Mouse (Mus musculus) testis, adult 2 months (tissue): ENCODE results near the gene Heg1. TPM values are rescaled to one million over a fixed set of nuclear protein-coding genes. Genes with fewer than 3 reads are reported as not detected.

Experiments used
- H3K27ac ChIP-seq: fragments of 200-500 bp; 2 replicates; pipeline ENCODE4 v1.5.1; 2012; ENCODE audit warnings: low read depth, low read length; ENCODE audit not compliant: control insufficient read depth, insufficient read depth
- H3K27me3 ChIP-seq: fragments of 200-500 bp; 2 replicates; pipeline ENCODE4 v1.6.1; 2012; ENCODE audit warnings: mild to moderate bottlenecking, low read length, moderate library complexity; ENCODE audit not compliant: control insufficient read depth, insufficient read depth
- H3K36me3 ChIP-seq: fragments of 200-500 bp; 2 replicates; pipeline ENCODE4 v1.6.1; 2012; ENCODE audit warnings: mild to moderate bottlenecking, low read length; ENCODE audit not compliant: control insufficient read depth, insufficient read depth
- H3K4me1 ChIP-seq: fragments of 200-500 bp; 2 replicates; pipeline ENCODE4 v1.6.1; 2012; ENCODE audit warnings: low read length; ENCODE audit not compliant: control insufficient read depth, insufficient read depth
- H3K4me3 ChIP-seq: fragments of 200-500 bp; 2 replicates; pipeline ENCODE4 v1.5.1; 2012; ENCODE audit warnings: low read depth, mild to moderate bottlenecking, low read length, moderate library complexity, mixed read lengths; ENCODE audit not compliant: control insufficient read depth
- CTCF ChIP-seq: fragments of 200-500 bp; IDR thresholded peaks from 2 replicates; pipeline ENCODE4 v1.5.1; 2012; ENCODE audit warnings: low read depth, mild to moderate bottlenecking, inconsistent platforms, low read length, moderate library complexity; ENCODE audit not compliant: control insufficient read depth, insufficient read depth, insufficient replicate concordance
- POLR2A ChIP-seq: fragments of 200-500 bp; IDR thresholded peaks from 2 replicates; pipeline ENCODE4 v1.6.1; 2012; ENCODE audit warnings: low read depth, mild to moderate bottlenecking, inconsistent platforms, low read length, moderate library complexity; ENCODE audit not compliant: control insufficient read depth
- polyA plus RNA-seq: library from polyadenylated mRNA; depleted of rRNA; stranded (reverse); fragments of >200 nt; gene quantifications from 2 replicates; pipeline ENCODE4 v1.2.3, GENCODE M21; 2012

The Heg1 gene
- polyA plus RNA-seq, 1 experiment, result 12.9 TPM

DNA sequence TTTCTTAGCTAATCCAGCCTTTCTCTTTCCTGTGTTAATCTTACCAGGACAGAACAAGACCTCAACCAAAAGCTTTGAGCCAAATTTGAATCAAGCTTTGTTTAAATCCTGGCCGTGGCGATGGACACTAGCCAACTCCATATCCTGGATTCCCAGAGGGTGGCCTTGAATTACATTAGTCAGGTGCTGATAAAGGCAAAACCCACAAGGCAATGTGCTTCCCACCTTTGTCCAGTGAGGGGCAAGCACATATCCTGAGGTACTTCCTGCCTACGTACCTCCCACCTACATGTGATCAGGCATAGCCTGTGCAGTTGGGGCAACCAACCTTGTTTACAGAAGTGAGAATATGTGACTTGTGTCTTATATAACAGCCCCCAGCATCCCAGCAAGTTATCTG, 90.8 kb downstream of the Heg1 start:
- H3K4me1 ChIP-seq, result no peaks in the 10 kb centered on the region
- no peak overlapping the region for H3K27ac ChIP-seq
- H3K27me3 ChIP-seq, result no peaks in the 10 kb centered on the region
- H3K4me3 ChIP-seq, result no peak overlapping the region
- TF ChIP-seq CTCF (no peak), POLR2A (no peak)
- no peaks in the 10 kb centered on the region for H3K36me3 ChIP-seq

DNA sequence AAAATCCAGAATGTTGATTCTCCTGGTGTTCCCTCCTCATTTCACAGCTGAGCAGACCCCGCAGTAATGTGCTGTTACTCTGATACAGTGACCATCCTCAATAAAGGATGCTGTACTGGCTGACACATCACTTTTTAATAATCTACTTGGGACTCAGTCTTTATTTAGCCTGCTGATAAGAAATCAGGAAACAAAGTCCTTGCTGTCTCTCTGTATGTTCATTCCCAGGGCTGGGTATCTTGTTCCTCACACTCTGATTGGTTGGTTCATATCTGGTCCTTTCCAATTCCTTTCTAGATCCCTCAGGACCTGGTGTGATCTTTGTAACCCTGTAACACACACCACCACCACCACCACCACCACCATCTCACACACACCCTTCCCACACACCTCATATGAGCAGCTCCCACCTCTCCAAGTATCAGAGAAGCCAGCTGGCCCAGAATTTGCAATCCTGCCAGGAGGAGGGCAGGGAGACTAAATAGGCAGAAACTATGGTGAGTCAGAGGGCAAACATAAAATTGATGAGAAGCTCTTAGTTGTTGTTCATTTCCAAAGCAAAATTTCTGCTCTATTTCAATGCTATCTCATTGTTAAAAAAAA, 91.7 kb downstream of the Heg1 start:
- no peak overlapping the region for H3K4me3 ChIP-seq
- no peak overlapping the region for H3K27ac ChIP-seq
- TF ChIP-seq CTCF, result no peak
- no peak for TF ChIP-seq POLR2A
- H3K36me3 ChIP-seq, result no peaks in the 10 kb centered on the region
- no peaks in the 10 kb centered on the region for H3K4me1 ChIP-seq
- H3K27me3 ChIP-seq, result no peaks in the 10 kb centered on the region

DNA sequence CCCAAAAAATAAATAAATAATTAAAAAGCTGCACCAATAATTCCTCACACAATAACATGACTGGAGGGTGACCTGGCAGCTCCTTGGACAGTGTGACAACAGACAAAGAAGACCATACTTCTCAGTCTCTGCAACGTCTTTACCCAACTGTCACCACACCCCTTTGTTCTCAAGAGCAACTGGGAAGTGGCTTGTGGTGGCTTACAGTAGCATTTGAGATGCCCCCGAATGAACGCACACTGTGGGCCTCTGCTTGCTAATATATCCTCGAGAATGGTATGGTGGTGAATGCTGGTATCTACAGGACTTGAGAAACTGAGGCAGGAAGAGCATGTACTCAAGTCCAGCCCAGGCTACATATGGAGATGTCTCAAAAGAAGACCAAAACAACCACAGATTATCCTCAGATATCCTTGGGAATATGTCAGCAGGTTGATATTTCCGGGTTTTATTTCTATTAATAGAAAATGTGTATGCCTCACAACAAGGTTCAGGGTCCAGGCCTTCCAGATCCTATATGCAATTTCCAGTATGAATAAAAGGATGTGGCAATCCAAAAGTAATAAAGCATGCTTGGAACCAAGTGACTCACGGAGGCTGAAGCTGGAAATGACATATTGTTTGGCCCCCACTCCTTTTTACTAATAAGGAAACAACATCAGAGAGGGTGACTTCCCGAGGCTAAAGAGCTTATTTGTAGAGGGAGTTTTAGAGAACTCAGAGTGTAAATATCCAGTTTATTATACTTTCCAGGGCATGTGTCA, 92.8 kb downstream of the Heg1 start:
- H3K27me3 ChIP-seq, result no peaks in the 10 kb centered on the region
- H3K4me1 ChIP-seq, result no peaks in the 10 kb centered on the region
- H3K4me3 ChIP-seq, result no peak overlapping the region
- TF ChIP-seq POLR2A, result no peak
- no peak for TF ChIP-seq CTCF
- no peaks in the 10 kb centered on the region for H3K36me3 ChIP-seq
- H3K27ac ChIP-seq, result no peak overlapping the region

DNA sequence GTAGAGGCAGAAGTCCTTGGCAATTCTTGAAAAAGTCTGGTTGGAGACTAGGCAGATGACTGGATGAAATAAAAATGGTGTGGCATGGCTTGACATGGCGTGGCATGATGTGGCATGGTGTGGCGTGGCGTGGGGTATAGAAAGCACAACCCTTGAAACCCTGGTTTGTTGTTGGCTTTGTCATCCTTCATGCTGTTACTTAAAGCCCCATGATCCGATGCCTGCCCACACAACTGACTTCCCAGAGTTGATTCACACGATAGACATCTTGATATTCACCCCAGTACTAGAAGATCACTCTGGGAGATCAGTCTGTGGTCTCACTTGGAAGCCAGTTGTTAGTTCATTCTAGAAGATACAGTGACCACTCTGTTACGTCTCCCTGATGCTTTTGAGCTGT, 93.4 kb downstream of the Heg1 start:
- H3K27ac ChIP-seq, result no peak overlapping the region

DNA sequence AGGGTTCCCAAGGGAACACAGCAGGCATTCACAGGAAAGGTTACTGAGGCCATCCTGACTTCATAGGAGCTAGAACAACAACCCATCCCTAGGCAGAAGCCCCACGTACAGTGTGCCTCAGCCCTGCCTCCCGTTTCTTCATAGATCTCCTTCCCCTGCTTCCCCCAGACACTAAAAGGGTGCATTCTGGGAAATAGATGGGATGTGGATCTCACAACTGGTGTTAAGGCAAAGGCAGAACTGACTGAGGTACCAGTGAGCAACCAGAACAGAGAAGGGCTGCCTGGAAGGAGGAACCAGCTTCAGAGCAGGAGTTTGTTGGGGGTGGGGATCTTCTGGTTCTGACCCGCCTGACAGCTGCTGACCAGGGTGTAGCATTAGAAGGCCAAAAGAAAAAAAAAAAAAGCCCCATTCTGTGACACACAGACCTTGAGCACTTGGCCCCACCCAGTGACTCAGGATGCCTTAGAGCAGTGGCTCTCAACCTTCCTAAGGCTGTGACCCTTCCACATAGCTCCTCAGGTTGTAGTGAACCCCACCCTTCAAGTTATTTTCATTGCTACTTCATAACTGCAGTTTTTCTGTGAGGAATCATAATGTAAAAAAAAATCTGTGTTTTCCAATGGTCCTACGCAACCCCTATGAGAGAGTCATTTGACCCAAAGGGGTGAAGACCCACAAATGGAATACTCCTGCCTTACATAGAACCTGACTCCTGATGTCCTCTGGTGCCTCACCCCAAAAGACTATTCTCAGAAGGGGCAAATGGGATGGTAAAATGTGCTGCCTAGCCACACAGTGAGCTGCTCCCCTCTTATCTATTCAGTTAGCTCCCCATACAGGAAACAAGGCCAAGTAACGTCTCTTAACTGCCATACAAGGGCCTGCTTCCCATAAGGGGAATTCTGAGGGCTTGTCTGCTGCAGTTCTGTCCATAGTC, 97.9 kb downstream of the Heg1 start:
- Histone ChIP-seq H3K27me3 (no peaks in the 10 kb centered on the region), H3K27ac (no peak overlapping the region), H3K4me3 (no peak overlapping the region), H3K4me1 (peaks cover 3% of the 10 kb centered on the region), H3K36me3 (no peaks in the 10 kb centered on the region)
- TF ChIP-seq CTCF (no peak), POLR2A (no peak)

More for the DNA sequence above, 93.4 kb downstream of the Heg1 start:
- no peak overlapping the region for H3K4me3 ChIP-seq
- no peaks in the 10 kb centered on the region for H3K36me3 ChIP-seq
- TF ChIP-seq POLR2A, result no peak
- H3K4me1 ChIP-seq, result no peaks in the 10 kb centered on the region
- H3K27me3 ChIP-seq, result no peaks in the 10 kb centered on the region

DNA sequence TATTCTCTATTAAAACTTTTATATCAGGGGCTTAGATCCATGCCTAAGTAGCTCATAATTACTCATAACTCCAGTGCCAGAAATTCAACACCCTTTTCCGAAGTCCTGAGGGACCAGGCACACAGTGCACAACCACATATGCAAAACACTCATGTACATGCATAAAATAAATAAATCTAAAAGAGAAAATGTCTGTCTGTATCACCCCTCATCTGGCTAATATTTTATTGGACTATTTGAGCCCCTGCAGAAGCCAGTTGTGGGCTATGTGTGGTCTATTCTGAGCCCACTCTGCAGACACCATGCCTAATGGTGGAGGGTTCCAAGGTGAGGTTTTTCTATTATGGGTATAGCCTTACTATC, 98.5 kb downstream of the Heg1 start:
- Histone ChIP-seq H3K27ac (no peak overlapping the region), H3K4me1 (peaks cover 3% of the 10 kb centered on the region), H3K36me3 (no peaks in the 10 kb centered on the region), H3K4me3 (no peak overlapping the region), H3K27me3 (no peaks in the 10 kb centered on the region)
- TF ChIP-seq POLR2A (no peak), CTCF (no peak)

DNA sequence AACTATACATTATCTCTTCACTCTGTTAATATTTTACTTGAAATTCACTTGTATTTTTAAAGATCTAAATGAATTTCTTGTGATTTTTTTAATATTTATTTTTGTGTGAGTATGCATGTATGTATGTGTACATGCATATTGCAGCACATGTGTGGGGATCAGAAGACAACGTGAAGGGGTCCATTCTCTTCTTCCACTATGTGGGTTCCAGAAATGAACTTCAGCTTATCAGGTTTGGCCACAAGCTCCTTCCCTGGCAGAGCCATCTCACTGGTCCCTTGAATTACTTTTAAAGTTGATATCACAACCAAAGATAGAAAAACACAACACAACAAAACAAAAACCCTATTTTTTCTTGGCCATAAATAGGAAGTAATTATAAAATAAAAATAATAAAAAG, 100.4 kb downstream of the Heg1 start:
- Histone ChIP-seq H3K27me3 (no peaks in the 10 kb centered on the region), H3K4me1 (peaks cover 3% of the 10 kb centered on the region), H3K4me3 (no peak overlapping the region), H3K36me3 (no peaks in the 10 kb centered on the region), H3K27ac (no peak overlapping the region)
- TF ChIP-seq CTCF, result no peak
- no peak for TF ChIP-seq POLR2A
